Mouse (Mus musculus): ENCODE results near the gene Dnah7b.
"Not testable (repeated sequence)": the region's sequence is repeated elsewhere in the genome, so short reads cannot be mapped to it uniquely, and the experiment has no call there.

Gene Dnah7b

DNA sequence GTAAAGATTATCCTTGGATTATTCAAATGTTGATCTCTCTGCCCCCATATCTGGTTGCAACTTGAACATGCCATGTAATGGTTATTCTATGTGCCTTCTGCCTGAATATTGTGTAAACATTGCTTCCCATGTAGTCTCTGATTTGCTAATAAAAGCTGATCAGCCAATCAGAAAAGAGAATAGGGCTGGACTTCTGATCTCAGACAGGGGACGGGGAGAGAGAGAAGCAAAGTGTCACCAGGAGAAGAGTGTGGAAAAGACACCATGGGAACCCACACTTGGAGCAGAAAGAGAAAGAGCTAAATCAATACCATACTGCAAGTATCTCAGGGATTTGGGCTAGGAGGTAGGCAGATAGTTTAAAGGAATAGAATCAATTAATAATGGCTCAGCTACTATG lies at the start of gene Dnah7b:
Gene Dnah7b, plus strand, starts transcription at position 301 of the 400 bp plus-strand sequence.
- no peak for DNase-seq (ENCODE audit: low spot score)

DNA sequence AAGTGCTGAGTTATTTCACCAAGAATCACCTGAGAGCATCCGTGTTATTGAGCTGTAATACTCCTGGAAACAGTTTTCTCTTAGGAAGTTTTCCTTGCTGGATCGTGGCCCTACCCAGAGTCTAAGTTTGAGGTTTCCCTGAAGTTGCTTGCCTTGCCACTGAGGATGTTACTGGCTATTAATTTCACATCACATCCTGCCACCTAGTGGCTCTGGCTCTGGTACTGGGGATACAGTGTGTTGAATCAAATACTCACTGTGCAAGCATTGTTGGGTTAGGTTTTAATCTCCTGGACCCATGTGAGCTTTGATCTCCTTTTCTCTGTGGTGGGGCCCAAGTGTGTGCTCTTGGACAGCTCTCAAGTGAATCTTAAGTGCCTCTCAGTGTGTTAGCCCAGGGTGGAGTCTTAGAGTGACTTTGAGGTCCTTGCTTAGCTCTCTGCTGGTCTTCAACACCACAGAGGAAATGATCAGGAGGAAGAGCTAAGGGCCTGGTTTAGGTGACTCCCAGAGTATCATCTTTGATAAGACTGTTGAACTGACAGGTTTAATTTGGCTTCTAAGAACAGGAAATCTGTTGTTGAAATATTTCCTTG lies 47.6 kb upstream of the Dnah7b start:
- no peak for DNase-seq (ENCODE audit: low spot score)

DNA sequence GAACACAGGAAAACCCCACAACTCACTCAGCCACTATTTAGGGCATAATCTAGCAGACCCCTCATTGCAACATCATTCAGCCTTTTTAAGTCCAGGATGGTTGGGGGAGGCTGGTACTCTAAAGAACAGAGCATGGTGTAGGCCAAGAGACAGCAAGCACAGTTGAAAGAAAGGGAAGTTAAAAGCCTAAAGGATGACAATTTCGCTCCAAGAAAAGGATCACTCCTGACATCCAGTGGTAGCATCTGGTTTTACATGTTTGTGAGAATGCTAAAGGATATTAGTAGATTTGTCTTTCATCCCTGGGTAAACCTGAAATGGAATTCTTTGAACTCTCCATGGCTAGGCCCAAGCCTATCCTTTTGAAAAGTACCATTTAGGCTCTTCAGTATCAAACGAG lies 43.9 kb upstream of the Dnah7b start:
- no peak for DNase-seq (ENCODE audit: low spot score)

DNA sequence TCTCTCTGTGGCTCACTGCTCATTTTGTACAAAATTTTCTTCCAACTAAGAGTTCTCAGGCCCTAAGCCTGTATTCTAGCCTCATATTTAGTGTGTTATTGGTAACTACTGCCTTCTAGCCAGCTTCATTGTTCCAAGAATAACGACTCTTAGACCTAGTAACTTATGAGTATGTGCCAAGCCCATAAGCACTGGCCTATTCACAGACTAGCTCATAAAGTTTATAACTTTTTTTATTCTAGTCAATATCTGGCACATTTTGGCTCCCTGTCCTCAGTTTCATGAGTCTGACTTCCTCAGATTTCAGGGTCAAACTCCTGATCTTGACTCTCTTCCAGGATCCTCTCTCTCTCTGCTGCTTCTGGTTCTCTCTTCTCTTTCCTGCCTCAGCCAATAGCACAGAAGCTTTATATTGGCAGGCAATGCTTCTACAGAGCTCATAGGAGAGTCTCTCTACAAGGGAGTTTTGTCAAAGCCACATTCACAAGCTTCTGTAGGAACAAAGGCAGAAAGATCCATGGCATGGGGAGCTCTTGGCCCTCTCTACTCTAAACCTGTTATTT lies 34.0 kb upstream of the Dnah7b start:
- DNase-seq (ENCODE audit: low spot score): no peak

DNA sequence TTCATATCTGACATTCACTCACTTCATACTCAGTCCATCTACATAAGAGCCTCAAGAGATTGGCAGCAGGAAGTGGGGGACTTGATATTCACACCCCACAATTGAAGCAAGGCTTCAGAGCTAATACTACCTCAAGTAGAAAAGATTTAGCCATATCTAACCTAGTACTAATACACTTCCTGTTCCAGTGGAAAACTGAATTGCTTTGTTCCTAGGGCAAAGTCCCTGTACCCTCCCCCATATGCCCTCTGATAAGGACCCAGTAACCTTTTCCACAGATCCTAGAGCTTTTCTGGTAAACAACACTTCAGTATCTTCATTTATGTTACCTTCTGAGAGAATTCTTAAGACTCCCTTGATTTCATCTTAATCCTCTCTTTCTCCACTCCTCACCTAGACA lies 17.9 kb upstream of the Dnah7b start:
- DNase-seq (ENCODE audit: low spot score): no peak

DNA sequence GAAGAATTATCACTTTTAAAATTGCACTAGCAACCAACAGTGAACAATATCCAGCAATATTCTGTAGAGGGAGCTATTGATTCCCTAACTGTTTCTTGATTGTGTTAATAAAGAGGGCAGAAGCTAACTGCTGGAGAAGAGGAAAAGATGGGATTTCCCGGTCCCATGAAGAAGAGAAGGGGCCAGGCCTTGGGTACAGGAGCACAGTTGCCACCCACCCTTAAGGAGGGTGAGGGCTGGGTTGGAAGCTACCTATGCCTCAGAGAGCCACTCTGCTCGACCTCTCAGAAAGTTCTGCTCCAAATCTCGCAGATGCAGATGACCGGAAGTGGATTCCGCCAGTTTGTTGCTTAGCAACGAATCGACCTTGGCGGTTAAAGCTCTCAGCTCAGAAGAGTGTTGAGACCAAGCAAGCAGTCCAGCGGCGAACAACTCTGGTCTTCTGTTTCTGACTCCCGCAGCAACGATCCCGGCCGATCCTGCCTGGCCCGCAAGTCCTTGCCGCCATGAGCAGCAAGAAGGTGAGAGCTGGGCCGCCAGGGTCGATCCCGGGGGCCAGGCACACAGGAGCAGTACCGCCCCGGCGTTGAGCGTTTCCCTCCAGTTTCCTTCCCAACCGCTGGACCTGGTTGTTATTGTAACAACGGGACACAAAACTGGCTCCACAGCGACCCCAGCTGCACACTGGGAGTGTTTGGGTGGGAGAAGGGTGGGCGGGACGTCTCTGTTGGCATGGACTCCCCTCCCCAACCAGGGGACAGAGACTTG lies 553 bp downstream of the Dnah7b start:
- DNase-seq (ENCODE audit: low spot score): no peak

DNA sequence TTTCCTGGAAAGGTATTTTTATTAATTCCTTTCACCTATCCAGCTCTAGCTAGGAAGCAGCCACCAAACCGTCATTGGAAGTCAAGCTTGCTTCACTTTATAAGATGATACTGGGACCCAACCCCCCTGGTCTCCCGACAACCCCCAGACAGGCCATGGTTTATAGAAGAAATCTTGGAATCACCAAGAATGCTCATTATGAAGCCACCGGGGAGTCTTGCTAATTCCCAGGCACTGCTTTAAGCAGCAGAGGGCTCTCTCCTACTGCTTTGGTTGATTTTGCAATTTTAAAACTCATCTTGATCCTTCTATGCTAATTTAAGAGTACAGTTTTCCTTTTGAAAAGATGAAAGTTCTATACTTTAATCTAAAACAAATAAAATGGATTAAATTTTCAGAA lies 2.7 kb downstream of the Dnah7b start:
- DNase-seq (ENCODE audit: low spot score): not testable (repeated sequence)

DNA sequence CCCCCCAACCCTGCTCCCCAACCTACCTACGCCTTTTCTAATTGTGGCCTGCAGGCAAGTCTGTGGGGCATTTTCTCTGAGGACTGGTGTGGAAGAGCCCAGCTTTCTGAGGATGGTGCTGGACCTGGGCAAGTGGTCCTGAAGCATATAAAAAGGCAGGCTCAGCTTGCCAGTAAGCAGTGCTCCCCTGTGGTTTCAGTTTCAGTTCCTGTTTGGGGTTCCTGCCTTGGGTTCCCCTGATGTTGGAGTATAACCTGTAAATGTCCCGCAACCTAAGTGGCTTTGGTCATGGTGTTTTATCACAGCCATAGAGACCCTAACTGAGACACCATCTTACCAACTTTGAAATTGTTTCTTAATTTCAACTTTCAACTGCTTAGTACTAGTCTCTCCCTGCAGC lies 11.8 kb downstream of the Dnah7b start:
- DNase-seq (ENCODE audit: low spot score): no peak

DNA sequence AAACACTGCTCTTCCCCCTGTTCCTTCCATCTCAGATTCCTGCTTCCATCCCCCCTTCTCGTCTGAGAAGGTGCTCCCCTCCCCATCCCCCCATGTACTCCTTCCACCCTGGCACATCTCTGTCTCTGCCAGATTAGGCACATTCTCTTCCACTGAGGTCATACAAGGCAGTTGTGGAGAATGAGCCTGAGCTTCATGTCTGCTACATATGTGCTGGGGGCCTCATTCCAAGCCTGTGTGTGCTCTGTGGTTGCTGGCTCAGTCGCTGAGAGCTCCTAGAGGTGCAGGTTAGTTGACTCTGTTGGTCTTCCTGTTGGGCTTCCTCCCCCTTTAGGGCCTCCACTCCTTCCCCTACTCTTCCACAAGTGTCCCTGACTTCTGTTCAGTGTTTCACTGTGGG lies 34.4 kb downstream of the Dnah7b start:
- no peak for DNase-seq (ENCODE audit: low spot score)

DNA sequence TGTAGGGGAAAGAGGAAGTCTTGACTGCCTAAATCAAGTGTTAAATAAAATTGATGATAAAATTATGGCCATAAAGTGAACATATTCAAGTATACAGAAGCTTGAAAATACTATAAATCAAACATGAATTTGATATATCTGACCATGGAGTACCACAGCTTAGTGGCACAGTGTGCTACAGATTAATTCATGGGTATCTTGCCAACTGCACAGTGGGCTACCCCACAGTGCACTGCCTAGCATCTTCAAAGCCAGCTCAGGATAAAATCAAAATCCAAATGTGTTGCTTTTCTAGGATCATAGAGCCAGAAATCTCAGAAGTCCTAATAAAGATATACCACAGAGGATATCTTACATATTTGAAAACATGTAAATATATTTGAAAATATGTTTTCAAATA lies 46.5 kb downstream of the Dnah7b start:
- not testable (repeated sequence) for DNase-seq (ENCODE audit: low spot score)

DNA sequence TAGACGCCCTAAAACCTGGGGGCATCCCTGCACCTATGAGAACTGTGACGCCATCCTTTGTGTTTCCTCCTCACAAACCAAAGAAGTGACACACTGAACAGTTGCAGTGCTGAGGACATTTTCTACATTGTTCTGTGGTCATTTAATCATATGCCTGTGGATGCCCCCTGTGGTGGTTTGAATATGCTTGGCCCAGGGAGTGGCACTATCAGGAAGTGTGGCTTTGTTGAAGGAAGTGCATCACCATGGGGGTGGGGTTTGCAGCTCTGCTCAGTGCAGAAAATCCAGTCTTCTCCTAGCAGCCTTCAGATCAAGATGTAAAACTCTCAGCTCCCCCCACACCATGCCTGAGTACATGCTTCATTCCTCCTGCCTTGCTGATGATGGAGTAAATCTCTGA lies 51.1 kb downstream of the Dnah7b start:
- not testable (repeated sequence) for DNase-seq (ENCODE audit: low spot score)

DNA sequence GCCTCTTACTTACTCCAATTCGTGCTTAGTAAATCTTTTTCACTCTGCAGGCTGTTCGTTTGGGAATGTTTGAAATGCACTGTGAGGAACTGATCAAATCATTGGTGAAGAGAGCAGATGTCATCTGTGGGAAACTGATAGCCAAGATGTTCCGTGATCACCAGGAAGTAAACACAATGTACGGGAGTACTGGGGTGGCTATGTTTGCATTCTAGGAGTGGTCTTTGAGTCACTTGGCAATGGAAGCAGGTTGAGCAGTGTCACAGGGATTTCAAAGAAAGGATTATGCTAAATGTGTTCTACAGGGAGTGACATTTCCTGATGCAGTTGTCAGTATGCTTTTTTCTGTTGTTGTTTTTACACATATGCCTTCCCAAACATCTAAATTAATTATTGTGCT lies 61.9 kb downstream of the Dnah7b start:
- no peak for DNase-seq (ENCODE audit: low spot score)

DNA sequence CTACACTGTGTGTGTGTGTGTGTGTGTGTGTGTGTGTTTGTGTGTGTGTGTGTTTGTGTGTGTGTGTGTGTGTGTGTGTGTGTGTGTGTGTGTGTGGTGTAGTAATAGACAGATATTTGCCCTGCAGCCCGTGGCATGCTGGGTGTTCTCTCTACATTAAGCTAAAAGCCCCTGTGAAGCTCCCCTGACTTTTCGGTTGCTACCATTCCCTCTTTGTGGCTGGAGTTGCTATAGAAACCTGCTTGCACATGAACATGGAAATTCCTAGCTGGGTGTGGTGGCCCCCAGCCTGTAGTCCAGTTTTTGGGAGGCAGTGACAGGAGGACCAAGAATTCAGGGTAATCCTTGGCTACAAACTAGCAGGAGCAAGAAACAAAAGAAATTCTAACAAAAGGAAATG lies 130.7 kb downstream of the Dnah7b start:
- not testable (repeated sequence) for DNase-seq (ENCODE audit: low spot score)

DNA sequence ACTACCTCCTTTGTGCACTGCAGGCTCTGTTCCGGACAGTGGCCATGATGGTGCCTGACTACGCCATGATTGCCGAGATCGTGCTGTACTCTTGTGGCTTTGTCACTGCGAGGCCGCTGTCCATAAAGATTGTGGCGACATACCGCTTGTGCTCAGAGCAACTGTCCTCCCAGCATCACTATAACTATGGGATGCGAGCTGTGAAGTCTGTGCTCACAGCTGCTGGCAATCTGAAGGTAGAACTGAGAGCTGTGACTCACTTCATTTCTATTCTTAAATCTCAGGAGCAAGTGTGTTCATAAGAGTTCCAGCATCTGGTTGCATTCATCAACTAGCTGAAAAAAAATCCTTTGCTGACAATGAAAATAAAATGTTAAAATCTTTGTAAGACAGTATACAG lies 135.1 kb downstream of the Dnah7b start:
- not testable (repeated sequence) for DNase-seq (ENCODE audit: low spot score)

DNA sequence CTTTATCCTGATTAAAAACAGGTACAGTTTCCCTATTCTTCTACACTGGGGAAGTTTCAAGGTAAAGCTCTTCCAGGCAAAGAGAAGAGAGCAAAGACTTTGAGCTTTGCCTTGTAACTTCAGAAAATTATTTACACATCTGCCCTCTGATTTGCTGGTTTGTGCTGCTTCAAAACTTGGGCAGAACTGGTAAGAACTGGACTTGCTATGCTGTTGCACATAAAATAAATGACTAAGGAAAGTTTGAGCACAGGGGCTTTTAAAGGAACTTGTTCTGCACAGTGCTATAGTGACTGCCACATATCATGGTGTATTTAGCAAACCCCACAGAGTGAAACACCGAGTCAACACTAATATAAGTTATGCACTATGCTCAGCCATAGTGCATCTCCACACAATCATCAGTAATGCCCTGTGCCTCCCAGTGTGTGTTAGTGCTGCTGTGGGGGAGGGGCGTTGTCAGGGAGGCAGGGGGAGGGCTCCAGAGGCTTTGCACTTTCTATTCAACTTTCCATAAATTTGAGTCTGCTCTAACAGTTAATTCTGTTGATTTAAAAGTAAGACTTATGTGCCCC lies 144.0 kb downstream of the Dnah7b start:
- DNase-seq (ENCODE audit: low spot score): not testable (repeated sequence)

DNA sequence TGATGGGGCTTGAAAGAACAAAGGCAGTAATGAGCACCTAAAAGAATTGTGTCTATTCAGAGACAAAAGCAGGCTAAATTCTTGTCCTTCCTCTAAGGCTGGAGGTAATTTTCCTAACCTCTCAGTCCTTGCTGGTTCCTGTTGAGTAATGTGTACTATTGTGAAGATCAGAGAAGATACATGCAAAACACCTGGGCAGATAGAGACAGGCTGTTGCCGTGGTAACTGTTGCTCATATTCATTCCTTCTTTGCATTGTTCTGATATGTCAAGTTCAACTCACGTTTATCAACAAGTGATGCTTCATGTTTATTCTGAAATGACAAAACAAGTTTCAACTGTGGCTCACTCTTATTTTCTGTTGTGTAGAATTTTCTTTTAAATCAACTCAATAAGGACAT lies 156.6 kb downstream of the Dnah7b start:
- not testable (repeated sequence) for DNase-seq (ENCODE audit: low spot score)

DNA sequence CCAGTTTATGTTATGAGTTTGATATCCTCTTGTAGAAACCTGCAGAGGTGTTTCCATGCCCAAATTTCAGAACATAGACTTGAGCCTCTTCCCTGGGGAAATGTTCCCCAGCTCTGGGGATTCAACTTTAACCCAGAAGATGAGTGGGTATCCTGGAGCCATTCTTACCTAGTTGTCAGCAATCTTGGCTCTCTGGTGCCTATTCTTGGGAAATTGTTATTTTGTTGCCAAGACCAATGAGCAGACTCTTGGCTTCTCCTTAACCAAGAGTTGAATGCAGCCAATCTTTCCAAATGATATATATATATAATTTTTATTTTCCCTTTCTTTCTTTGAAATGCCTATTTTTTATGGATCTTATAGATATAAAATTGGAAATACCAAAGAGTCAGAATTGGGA lies 160.0 kb downstream of the Dnah7b start:
- not testable (repeated sequence) for DNase-seq (ENCODE audit: low spot score)

DNA sequence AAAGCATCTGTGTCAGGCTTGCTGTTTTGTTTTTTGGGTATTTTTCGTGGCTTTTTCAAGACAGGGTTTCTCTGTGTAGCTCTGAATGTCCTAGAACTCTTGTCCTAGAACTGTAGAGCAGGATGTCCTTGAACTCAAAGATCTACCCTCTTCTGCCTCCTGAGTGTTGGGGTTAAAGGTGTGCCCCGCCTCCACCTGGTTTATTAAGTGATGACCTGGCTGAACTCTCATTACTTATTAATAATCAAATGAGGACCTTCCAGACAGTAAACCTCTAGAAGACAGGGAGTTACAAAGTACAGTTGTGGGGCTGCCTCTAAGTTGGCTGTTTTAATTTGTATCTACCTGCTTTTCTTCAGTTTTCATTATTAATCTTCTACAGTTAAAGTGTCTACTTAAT lies 202.7 kb downstream of the Dnah7b start:
- not testable (repeated sequence) for DNase-seq (ENCODE audit: low spot score)

DNA sequence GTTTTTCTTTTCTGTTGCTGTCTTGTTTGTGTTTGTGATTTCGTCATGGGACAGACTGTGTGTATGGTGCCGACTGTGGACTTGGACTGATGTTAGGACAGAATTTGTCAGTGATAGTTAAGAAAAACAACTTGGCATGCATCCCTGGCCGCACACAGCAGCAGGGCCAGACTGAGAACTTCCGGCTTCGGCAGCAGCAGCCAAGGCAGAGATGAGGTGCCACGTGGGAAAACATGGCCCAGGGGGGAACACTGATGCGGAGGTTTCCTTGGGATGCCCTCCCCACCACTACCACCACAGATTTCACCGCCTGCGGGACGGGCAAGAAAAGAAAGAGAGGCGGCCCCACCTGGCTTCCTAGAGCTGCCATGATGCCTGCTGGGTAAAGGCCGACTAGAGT lies 205.8 kb downstream of the Dnah7b start:
- DNase-seq (ENCODE audit: low spot score): no peak

DNA sequence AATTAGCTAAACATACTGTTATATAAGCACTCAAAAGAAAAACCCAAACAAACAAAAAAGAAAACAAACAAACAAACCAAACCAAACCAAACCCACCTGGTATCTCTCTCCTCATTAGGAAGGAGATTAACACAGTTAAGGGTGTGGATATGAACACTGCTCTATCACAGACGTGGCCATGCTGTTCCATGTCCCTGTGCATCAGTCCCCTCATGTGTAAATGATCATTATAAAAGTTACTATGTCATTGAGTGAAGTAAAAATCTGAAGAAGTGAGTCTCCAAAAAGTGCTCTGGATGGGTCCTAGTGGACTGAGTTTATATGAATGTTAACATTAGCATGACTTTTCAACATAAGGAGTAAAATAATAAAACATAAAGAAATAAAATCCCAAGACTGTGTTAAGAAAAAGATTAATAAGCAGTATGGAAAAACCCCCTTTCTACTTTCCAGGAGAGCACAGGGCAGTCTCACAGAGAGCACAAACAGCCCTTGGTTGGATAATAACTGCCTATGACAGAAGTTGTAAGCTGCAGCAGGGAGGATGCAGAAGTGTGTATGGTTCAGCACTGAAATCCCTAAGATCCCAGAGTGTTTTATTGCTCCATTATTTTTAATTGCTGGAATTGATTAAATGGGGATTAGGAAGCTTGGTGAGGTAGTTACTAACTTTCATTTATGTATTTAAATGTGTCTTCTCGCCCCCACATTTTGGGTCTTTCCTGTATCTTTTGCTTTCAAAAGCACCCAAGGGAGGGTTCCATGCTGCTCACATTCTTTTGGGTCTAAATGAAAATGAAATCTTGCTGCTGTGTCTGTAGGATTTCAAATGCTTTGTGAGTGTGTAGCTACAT lies 212.2 kb downstream of the Dnah7b start:
- not testable (repeated sequence) for DNase-seq (ENCODE audit: low spot score)

DNA sequence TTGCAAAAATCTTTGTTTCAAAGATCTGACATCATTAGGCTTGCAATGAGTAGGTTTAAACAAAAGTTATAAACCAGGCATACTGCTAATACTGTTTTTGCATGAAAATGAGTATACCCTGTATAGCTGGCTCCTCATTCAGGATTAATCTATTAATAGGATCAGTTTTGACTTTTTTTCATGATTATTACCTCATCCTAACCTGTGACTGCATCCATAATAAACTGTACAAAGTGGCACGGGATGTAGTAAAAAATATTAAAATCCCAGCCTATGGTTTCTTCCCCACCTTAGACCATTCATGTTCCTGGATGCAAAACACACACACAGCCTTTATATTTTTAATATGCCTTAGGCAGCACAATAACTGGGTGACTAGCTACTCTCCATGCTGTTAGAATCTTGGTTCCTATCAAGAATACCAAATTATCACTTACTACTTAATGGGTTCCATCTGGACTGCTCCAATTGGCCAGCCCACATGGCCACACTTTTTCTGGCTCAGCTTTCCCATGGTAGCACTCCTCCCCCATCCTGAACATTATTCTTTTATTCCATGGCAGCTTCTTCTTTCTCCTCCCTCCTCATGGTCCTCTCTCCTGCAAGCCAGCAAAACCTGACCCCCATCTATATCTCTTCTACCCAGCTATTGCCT lies 212.9 kb downstream of the Dnah7b start:
- DNase-seq (ENCODE audit: low spot score): not testable (repeated sequence)

DNA sequence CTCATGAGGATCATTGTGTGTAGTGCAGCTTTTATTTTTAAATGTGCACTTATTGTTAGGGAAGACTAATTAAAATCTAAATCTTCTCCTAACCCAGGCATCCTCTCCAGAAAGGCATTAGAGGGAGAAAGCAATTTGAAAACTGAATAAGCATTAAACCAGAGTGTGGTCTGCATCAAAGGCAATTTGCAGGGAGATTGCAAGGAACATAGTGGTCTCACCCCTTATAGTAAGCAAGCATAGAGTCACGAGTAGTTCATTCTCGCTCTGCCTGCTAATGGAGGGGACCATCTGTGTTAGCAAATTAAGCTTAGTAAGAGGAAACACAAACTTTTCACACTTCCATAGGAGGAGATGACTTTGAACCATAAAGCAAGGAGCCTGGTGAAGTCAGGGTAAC lies 228.3 kb downstream of the Dnah7b start:
- DNase-seq (ENCODE audit: low spot score): not testable (repeated sequence)

Data from T-cell, adult 2 months (primary cell).